Mouse (Mus musculus): Measurements from ENCODE around the gene Epb41l2.

Gene Epb41l2

GRCm38 (mm10) chr10:25400646-25401045, 41.0 kb downstream of the Epb41l2 start:
- DNase-seq: no peak

- DNase-seq: no peak
Observed at GRCm38 (mm10) chr10:25401356-25401755, 41.8 kb downstream of the Epb41l2 start.

- no peak for DNase-seq
Observed at GRCm38 (mm10) chr10:25402886-25403285, 43.3 kb downstream of the Epb41l2 start.

- DNase-seq: no peak
Observed at GRCm38 (mm10) chr10:25403813-25404701, 44.5 kb downstream of the Epb41l2 start.

GRCm38 (mm10) chr10:25404702-25405098, 45.1 kb downstream of the Epb41l2 start:
- DNase-seq: peak in 1 of 2 experiments; percentile 5

- no peak for DNase-seq
Observed at GRCm38 (mm10) chr10:25405551-25405950, 46.0 kb downstream of the Epb41l2 start.

- no peak for DNase-seq
Observed at GRCm38 (mm10) chr10:25406695-25407094, 47.1 kb downstream of the Epb41l2 start.

- no peak for DNase-seq
Observed at GRCm38 (mm10) chr10:25408136-25408650, 48.6 kb downstream of the Epb41l2 start.

GRCm38 (mm10) chr10:25411836-25412373, 52.3 kb downstream of the Epb41l2 start:
- DNase-seq: no peak

GRCm38 (mm10) chr10:25415188-25415717, 55.7 kb downstream of the Epb41l2 start:
- no peak for DNase-seq

GRCm38 (mm10) chr10:25416696-25417095, 57.1 kb downstream of the Epb41l2 start:
- no peak for DNase-seq

GRCm38 (mm10) chr10:25426058-25426457, 66.5 kb downstream of the Epb41l2 start:
- DNase-seq: no peak

GRCm38 (mm10) chr10:25426814-25427213, 67.2 kb downstream of the Epb41l2 start:
- no peak for DNase-seq

GRCm38 (mm10) chr10:25427523-25427922, 67.9 kb downstream of the Epb41l2 start:
- no peak for DNase-seq

- DNase-seq: no peak
Observed at GRCm38 (mm10) chr10:25428658-25429057, 69.1 kb downstream of the Epb41l2 start.

GRCm38 (mm10) chr10:25429346-25429745, 69.7 kb downstream of the Epb41l2 start:
- no peak for DNase-seq

- no peak for DNase-seq
Observed at GRCm38 (mm10) chr10:25430862-25431261, 71.3 kb downstream of the Epb41l2 start.

- no peak for DNase-seq
Observed at GRCm38 (mm10) chr10:25432351-25432750, 72.8 kb downstream of the Epb41l2 start.

- no peak for DNase-seq
Observed at GRCm38 (mm10) chr10:25432938-25433337, 73.3 kb downstream of the Epb41l2 start.

GRCm38 (mm10) chr10:25433524-25433923, 73.9 kb downstream of the Epb41l2 start:
- no peak for DNase-seq

- no peak for DNase-seq
Observed at GRCm38 (mm10) chr10:25434358-25435044, 74.9 kb downstream of the Epb41l2 start.

GRCm38 (mm10) chr10:25436703-25437401, 77.3 kb downstream of the Epb41l2 start:
- DNase-seq: no peak

All from cerebellum, postnatal 14 days (tissue).